Mouse (Mus musculus) heart, adult 2 months (tissue): ENCODE measurements around the gene Meis1. TPM values are rescaled to one million over a fixed set of nuclear protein-coding genes. Genes with fewer than 3 reads are reported as not detected.

Experiments
- DNase-seq, 2 experiments: peaks; one replicate each; pipeline ENCODE4 v3.0.0; 2021
- H3K27ac ChIP-seq: fragments of 200-600 bp; 2 replicates; pipeline ENCODE4 v1.8.1; 2022
- H3K27me3 ChIP-seq: fragments of 200-500 bp; 2 replicates; pipeline ENCODE4 v1.6.1; 2012; ENCODE audit warnings: mild to moderate bottlenecking, low read length, inconsistent platforms, mixed read lengths; ENCODE audit not compliant: control insufficient read depth, insufficient read depth
- H3K36me3 ChIP-seq: fragments of 200-500 bp; 2 replicates; pipeline ENCODE4 v1.6.1; 2012; ENCODE audit warnings: low read length, inconsistent platforms; ENCODE audit not compliant: control insufficient read depth, insufficient read depth
- H3K4me1 ChIP-seq: fragments of 200-500 bp; 2 replicates; pipeline ENCODE4 v1.6.1; 2011; ENCODE audit warnings: low read length; ENCODE audit not compliant: control insufficient read depth, insufficient read depth
- H3K4me3 ChIP-seq: fragments of 200-600 bp; 2 replicates; pipeline ENCODE4 v1.8.1; 2022
- H3K79me2 ChIP-seq: fragments of 200-500 bp; replicated peaks from 2 replicates; pipeline ENCODE4 v1.6.1; 2012; ENCODE audit warnings: mild to moderate bottlenecking, inconsistent platforms, low read length, moderate library complexity, mixed read lengths; ENCODE audit not compliant: control insufficient read depth, insufficient read depth
- H3K9ac ChIP-seq: fragments of 200-500 bp; 2 replicates; pipeline ENCODE4 v1.6.1; 2012; ENCODE audit warnings: low read depth, mild to moderate bottlenecking, control low read depth, inconsistent platforms, low read length, mixed read lengths
- CTCF ChIP-seq: fragments of 200-600 bp; IDR thresholded peaks from 2 replicates; pipeline ENCODE4 v1.8.1; 2022; ENCODE audit warnings: antibody characterized with exemption, mild to moderate bottlenecking, moderate library complexity
- EP300 ChIP-seq: fragments of 200-500 bp; IDR thresholded peaks from 2 replicates; pipeline ENCODE4 v1.6.1; 2011; ENCODE audit warnings: low read depth, low read length, control low read depth; ENCODE audit not compliant: insufficient read depth
- POLR2A ChIP-seq: fragments of 200-500 bp; IDR thresholded peaks from 2 replicates; pipeline ENCODE4 v1.6.1; 2011; ENCODE audit warnings: mild to moderate bottlenecking, low read depth, low read length, control low read depth; ENCODE audit not compliant: insufficient read depth
- WGBS: fragments of 180-500 bp; shearing (Covaris S2); methylation state at CpG from one replicate; pipeline ENCODE4 v1.1.7; 2018; 5-methylcytosine and 5-hydroxymethylcytosine counted together
- intact Hi-C: fragments of 180-260 bp; cut with DNase I; formaldehyde crosslinking; loops from one replicate; pipeline ENCODE4 v1.15.1; 2025
- polyA plus RNA-seq: library from polyadenylated mRNA; depleted of rRNA; stranded (reverse); fragments of >200 nt; gene quantifications from 2 replicates; pipeline ENCODE4 v1.2.3, GENCODE M21; 2012
- total RNA-seq, 2 experiments: library from RNA; stranded (reverse); gene quantifications; 2 replicates each; pipeline ENCODE4 v1.2.3; 2021

Meis1 gene
- total and polyA plus RNA-seq, 3 experiments, result 18.2 to 31.4 (median 29.0) TPM

- Histone ChIP-seq H3K9ac (no peak overlapping the region), H3K4me1 (peaks cover 7% of the 10 kb centered on the region), H3K27me3 (no peaks in the 10 kb centered on the region), H3K4me3 (no peak overlapping the region), H3K27ac (no peak overlapping the region; the same call in 1 of the 2 replicates), H3K79me2 (no peaks in the 10 kb centered on the region), H3K36me3 (peaks cover 13% of the 10 kb centered on the region)
- intact Hi-C loops, result no loop called here
- TF ChIP-seq POLR2A (no peak), EP300 (no peak), CTCF (no peak)
- 90% methylated on average over 2 of the region's 2 CpGs for WGBS
- no peak for DNase-seq
Measured at GRCm38 (mm10) chr11:18954852-18955251, 63.9 kb downstream of the Meis1 start.

GRCm38 (mm10) chr11:18953892-18954291 lies 64.9 kb downstream of the Meis1 start:
- 94% methylated on average over 7 of the region's 7 CpGs for WGBS
- intact Hi-C loops, result no loop called here
- peaks cover 8% of the 10 kb centered on the region for H3K4me1 ChIP-seq

GRCm38 (mm10) chr11:18948600-18949295 lies 70.0 kb downstream of the Meis1 start:
- Histone ChIP-seq H3K79me2 (no peaks in the 10 kb centered on the region), H3K27ac (peak overlapping the region; percentile 85), H3K4me1 (peaks cover 9% of the 10 kb centered on the region), H3K9ac (no peak overlapping the region), H3K36me3 (peaks cover 8% of the 10 kb centered on the region), H3K27me3 (no peaks in the 10 kb centered on the region), H3K4me3 (no peak overlapping the region)
- intact Hi-C loops, result no loop called here
- 72% methylated on average over 13 of the region's 13 CpGs for WGBS
- no peak for DNase-seq
- TF ChIP-seq POLR2A (no peak), CTCF (no peak), EP300 (no peak)

More at GRCm38 (mm10) chr11:18953892-18954291, 64.9 kb downstream of the Meis1 start:
- H3K27me3 ChIP-seq, result no peaks in the 10 kb centered on the region
- no peak overlapping the region for H3K27ac ChIP-seq
- H3K79me2 ChIP-seq, result no peaks in the 10 kb centered on the region
- no peak for TF ChIP-seq EP300
- TF ChIP-seq POLR2A, result no peak
- TF ChIP-seq CTCF, result no peak
- no peak for DNase-seq
- no peak overlapping the region for H3K9ac ChIP-seq
- H3K36me3 ChIP-seq, result peaks cover 10% of the 10 kb centered on the region
- no peak overlapping the region for H3K4me3 ChIP-seq

GRCm38 (mm10) chr11:18947434-18947833 lies 71.4 kb downstream of the Meis1 start:
- intact Hi-C loops, result no loop called here
- peak in 1 of 2 experiments; percentile 52 for DNase-seq

DNA sequence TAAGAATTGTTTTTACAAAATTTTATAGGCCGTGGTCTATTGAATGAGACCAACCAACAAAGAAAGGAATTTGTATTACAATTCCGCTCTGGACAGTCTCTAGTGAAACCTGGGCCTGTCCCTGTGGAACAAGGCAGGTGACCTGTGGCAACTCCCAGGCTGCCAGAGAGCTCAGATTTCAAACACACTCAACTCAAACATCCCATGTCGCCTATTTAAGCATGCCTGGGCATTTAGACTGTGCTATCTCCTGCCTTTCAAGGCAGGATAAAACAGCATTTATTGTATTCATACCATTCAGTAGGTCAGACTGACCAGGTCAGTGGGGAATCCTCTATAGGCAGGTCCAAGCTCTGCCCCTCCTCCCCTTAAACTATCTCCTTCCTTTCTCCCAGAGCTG lies 73.0 kb downstream of the Meis1 start:
- Histone ChIP-seq H3K9ac (no peak overlapping the region), H3K36me3 (peaks cover 9% of the 10 kb centered on the region), H3K4me1 (peaks cover 9% of the 10 kb centered on the region), H3K79me2 (no peaks in the 10 kb centered on the region), H3K27ac (peak overlapping the region; percentile 85), H3K27me3 (no peaks in the 10 kb centered on the region), H3K4me3 (no peak overlapping the region)
- 67% methylated on average over 3 of the region's 3 CpGs for WGBS
- no peak for DNase-seq
- TF ChIP-seq POLR2A, result no peak
- no peak for TF ChIP-seq CTCF
- no peak for TF ChIP-seq EP300
- intact Hi-C loops, result no loop called here

More at GRCm38 (mm10) chr11:18947434-18947833, 71.4 kb downstream of the Meis1 start:
- H3K36me3 ChIP-seq, result peaks cover 8% of the 10 kb centered on the region
- H3K9ac ChIP-seq, result no peak overlapping the region
- H3K79me2 ChIP-seq, result no peaks in the 10 kb centered on the region
- 21% methylated on average over 3 of the region's 3 CpGs for WGBS
- H3K27me3 ChIP-seq, result no peaks in the 10 kb centered on the region
- no peak overlapping the region for H3K4me3 ChIP-seq
- H3K4me1 ChIP-seq, result peaks cover 9% of the 10 kb centered on the region
- TF ChIP-seq EP300 (0 out of 2 replicates have a peak, but pooled peaks have one; percentile 51), CTCF (no peak), POLR2A (no peak)
- H3K27ac ChIP-seq, result peak overlapping the region; percentile 85

DNA sequence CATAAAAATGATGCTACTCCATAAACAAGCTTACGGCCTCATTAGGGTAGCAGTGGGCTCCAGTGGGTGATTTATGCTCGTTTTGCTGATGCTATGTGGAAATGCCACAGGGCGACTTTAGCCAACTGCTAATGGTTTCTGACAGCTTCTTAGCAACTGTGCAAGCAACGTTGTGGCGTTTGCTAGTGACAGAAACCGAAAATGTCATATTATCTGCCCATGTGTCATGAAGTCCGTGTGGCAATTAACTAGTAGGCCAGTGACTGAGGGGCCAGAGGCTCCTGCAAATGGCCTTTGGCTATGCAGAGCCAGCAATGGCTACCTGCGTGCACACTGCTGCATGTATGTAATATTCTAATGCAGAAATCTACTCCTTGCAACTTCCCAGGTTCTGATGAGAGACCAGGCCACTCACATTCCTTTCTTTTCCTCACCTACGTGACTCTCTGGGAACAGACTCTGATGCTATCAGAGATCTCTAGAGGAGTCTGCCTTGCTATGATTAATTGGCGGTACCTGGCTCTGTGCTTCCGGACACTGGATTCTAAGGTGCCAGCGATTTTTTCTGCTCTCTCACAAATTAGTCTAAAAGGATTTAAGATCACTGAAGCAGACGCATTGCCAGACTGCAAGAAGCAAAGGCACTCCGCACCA lies 73.7 kb downstream of the Meis1 start:
- H3K4me1 ChIP-seq, result peaks cover 9% of the 10 kb centered on the region
- no peak for DNase-seq
- H3K27me3 ChIP-seq, result no peaks in the 10 kb centered on the region
- no peak overlapping the region for H3K4me3 ChIP-seq
- intact Hi-C loops, result no loop called here
- WGBS, result 72% methylated on average over 14 of the region's 14 CpGs
- H3K9ac ChIP-seq, result no peak overlapping the region
- H3K27ac ChIP-seq, result peak overlapping the region; percentile 85
- peaks cover 9% of the 10 kb centered on the region for H3K36me3 ChIP-seq
- no peak for TF ChIP-seq POLR2A
- no peaks in the 10 kb centered on the region for H3K79me2 ChIP-seq
